Mouse (Mus musculus) hindbrain, embryonic 13.5 days (tissue): ENCODE results near the gene Mobp. TPM values are rescaled to one million over a fixed set of nuclear protein-coding genes. Genes with fewer than 3 reads are reported as not detected.
"Not testable (repeated sequence)": the region's sequence is repeated elsewhere in the genome, so short reads cannot be mapped to it uniquely, and the experiment has no call there.

ENCODE experiments used
- ATAC-seq: fragments of 200-750 bp; cut with Nextera tagmentation; 2 replicates; pipeline ENCODE4 v1.8.0; 2017; ENCODE audit warnings: moderate TSS enrichment; ENCODE audit not compliant: low FRiP score
- H3K27ac ChIP-seq: fragments of 300-500 bp; sonication (generic); 2 replicates; pipeline ENCODE4 v1.5.1; 2015; ENCODE audit warnings: inconsistent platforms, mild to moderate bottlenecking, moderate library complexity
- H3K27me3 ChIP-seq: fragments of 300-500 bp; sonication (generic); 2 replicates; pipeline ENCODE4 v1.6.1; 2015; ENCODE audit warnings: mild to moderate bottlenecking, inconsistent platforms
- H3K36me3 ChIP-seq: fragments of 300-500 bp; sonication (generic); 2 replicates; pipeline ENCODE4 v1.6.1; 2015; ENCODE audit warnings: mild to moderate bottlenecking, inconsistent platforms
- H3K4me1 ChIP-seq: fragments of 300-500 bp; sonication (generic); replicated peaks from 2 replicates; pipeline ENCODE4 v1.6.1; 2015; ENCODE audit warnings: inconsistent platforms
- H3K4me2 ChIP-seq: fragments of 300-500 bp; sonication (generic); 2 replicates; pipeline ENCODE4 v1.6.1; 2015; ENCODE audit warnings: inconsistent platforms, mild to moderate bottlenecking, moderate library complexity
- H3K4me3 ChIP-seq: fragments of 300-500 bp; sonication (generic); 2 replicates; pipeline ENCODE4 v1.5.1; 2015; ENCODE audit warnings: mild to moderate bottlenecking, inconsistent platforms
- H3K9ac ChIP-seq: fragments of 300-500 bp; sonication (generic); 2 replicates; pipeline ENCODE4 v1.6.1; 2015; ENCODE audit warnings: mild to moderate bottlenecking, inconsistent platforms
- H3K9me3 ChIP-seq: fragments of 300-500 bp; sonication (generic); 2 replicates; pipeline ENCODE4 v1.6.1; 2016; ENCODE audit warnings: inconsistent platforms
- WGBS: fragments of 180-500 bp; shearing (Covaris S2); methylation state at CpG from one replicate; pipeline ENCODE4 v1.1.7; 2015; 5-methylcytosine and 5-hydroxymethylcytosine counted together
- polyA plus RNA-seq: library from polyadenylated mRNA; unstranded; fragments of >200 nt; fragmentation: Nextera tagmentation; extraction: Ambion mirVana; gene quantifications from 2 replicates; pipeline ENCODE4 v1.2.1, GENCODE M21; 2015

Mobp gene
- not detected in 2 replicates for polyA plus RNA-seq

- Histone ChIP-seq H3K4me3 (no peak within 1 kb of the TSS), H3K27me3 (peaks cover 47% of the 10 kb centered on the region), H3K9me3 (no peaks in the 10 kb centered on the region), H3K9ac (no peak within 1 kb of the TSS), H3K4me2 (no peak within 1 kb of the TSS), H3K36me3 (no peaks in the 10 kb centered on the region), H3K27ac (no peak within 1 kb of the TSS), H3K4me1 (0 out of 2 replicates have a peak, but pooled peaks cover 5% of the 10 kb centered on the region)
- no peak for ATAC-seq
- WGBS, result 29% methylated on average over 11 of the region's 11 CpGs
These were observed at the start of gene Mobp for GRCm38 (mm10) chr9:120149222-120149828. TSS of gene Mobp (plus strand) at chr9:120149707.

DNA sequence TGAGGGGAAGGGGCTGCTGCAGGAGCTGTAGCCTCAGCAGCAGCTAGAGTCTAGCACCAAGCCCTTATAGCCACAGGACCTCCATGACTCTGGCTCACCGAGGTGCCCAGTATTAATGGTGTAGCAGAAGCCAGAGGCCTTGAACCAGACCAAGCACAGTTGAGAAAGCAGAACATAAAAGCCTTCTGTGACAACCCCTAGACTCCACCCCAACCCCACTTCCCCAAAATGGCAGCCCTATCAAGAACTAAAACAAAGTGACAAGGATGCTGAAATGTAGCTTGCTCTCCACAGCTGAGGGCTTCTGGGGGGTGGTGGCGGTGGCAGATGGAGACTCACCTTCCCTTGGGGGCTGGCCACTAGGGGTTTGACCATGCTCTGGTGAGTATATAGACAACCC is 48.3 kb upstream of the Mobp start:
- H3K27me3 ChIP-seq, result no peaks in the 10 kb centered on the region
- WGBS, result 100% methylated on average over 2 of the region's 2 CpGs

DNA sequence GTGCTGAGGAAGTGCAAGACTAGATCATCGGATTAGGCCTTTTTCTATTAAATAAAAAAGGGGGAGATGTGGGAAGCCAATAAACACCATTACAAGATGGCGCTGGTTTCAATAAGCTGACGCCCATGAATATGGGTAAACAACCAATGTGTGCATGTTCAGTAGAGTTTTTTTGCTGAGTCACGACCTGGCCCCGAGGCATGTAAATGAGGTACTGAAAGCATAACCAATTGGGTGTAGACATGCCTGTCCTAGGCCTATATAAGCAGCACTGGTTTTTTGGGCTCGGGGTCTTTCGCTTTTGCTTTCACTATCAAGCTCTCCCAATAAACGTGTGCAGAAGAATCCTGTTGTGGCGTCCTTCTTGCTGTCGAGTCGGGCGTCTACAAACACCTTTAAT is 40.6 kb upstream of the Mobp start:
- H3K4me1 ChIP-seq, H3K27me3 ChIP-seq, H3K9me3 ChIP-seq, ATAC-seq, H3K36me3 ChIP-seq, H3K4me3 ChIP-seq, H3K4me2 ChIP-seq, H3K27ac ChIP-seq, H3K9ac ChIP-seq: not testable (repeated sequence)
- 96% methylated on average over 12 of the region's 12 CpGs for WGBS

More for the DNA sequence above, 48.3 kb upstream of the Mobp start:
- Histone ChIP-seq H3K4me2 (no peak overlapping the region), H3K36me3 (no peaks in the 10 kb centered on the region), H3K4me3 (no peak overlapping the region), H3K9me3 (peaks cover 12% of the 10 kb centered on the region), H3K9ac (no peak overlapping the region), H3K4me1 (no peaks in the 10 kb centered on the region), H3K27ac (no peak overlapping the region)
- no peak for ATAC-seq

DNA sequence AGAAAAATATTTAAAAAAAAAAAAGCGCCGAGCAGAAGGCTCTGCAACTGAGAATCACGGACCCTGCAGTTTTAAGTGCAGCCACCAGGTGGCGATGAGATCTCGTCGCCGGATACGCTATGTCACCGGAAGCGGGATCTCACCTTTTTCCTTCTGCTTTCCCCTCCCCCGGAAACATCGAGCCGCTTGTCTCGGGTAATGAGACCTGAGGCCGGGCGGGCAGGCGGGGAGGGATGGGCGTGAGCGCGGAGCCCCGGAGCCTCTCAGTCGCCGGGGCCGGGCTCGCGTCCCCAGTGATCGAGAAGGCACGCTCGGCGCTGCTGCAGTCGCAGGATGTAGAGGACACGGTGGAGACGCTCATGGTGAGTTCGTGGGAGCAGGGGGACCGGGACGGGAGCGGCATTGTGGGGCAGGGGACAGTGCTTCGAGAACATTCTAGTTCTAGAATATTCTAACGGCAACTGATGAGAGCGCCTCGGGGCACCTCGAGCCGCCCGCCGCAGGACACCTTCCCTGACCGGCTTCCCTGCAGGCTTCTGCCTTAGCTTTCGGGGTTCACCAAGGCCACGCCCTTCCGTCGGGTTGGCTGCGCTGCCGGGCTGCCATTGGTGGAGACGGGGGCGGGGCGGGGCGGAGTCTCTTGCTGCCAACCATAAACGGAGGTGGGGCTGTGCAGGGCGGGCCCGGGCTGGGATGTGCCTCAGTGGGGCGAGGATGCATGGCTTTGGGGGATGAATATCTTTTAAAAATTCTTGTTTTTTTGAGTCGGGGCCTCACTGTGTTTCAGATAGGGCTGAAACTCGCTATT is 39.1 kb upstream of the Mobp start, which contains the start of gene Slc25a38:
TSS of gene Slc25a38 (plus strand) at position 164 of the 808 bp plus-strand sequence.
- Histone ChIP-seq H3K36me3 (no peaks in the 10 kb centered on the region), H3K27me3 (no peaks in the 10 kb centered on the region), H3K9me3 (no peaks in the 10 kb centered on the region), H3K4me2 (peak within 1 kb of the TSS; percentile 68), H3K27ac (peak within 1 kb of the TSS; percentile 97), H3K9ac (peak within 1 kb of the TSS; percentile 88), H3K4me1 (peaks cover 9% of the 10 kb centered on the region), H3K4me3 (peak within 1 kb of the TSS; percentile 81)
- ATAC-seq, result peak; percentile 98
- WGBS, result 1% methylated on average over 62 of the region's 62 CpGs

DNA sequence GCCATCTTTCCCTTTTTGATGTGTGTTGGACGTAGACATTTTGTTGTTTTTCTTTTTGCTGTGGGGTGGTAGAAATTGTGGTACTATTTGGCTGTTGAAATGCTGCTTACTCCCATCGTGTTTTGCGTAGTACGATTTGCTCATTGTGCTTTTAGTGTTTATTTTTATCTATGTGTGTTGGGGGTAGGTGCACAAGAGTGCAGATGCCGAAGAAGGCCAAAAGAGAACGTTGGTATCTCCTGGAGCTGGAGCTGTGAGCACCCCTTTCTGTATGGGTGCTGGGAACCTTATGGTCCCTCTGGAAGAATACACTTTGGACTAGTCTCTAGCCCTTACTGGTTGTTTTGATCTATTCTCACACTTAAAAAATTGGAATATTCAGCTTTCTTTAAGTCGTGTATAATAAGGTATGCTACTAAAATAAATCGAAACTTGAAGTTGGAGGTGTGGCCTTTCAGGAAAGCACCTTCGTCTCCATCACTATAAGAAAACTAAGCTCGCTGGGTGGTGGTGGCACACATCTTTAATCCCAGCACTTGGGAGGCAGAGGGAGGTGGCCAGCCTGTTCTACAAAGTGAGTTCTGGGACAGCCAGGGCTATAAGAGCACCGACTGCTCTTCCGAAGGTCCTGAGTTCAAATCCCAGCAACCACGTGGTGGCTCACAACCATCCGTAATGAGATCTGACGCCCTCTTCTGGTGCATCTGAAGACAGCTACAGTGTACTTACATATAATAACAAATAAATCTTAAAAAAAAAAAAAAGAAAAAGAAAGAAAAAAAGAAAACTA is 38.2 kb upstream of the Mobp start:
- Histone ChIP-seq H3K36me3 (peaks cover under 1% of the 10 kb centered on the region), H3K4me1 (peaks cover 9% of the 10 kb centered on the region), H3K9ac (peak overlapping the region; percentile 65), H3K4me3 (peak overlapping the region; percentile 81), H3K4me2 (peak overlapping the region; percentile 68), H3K9me3 (no peaks in the 10 kb centered on the region), H3K27ac (peak overlapping the region; percentile 97), H3K27me3 (no peaks in the 10 kb centered on the region)
- 84% methylated on average over 15 of the region's 15 CpGs for WGBS
- no peak for ATAC-seq

DNA sequence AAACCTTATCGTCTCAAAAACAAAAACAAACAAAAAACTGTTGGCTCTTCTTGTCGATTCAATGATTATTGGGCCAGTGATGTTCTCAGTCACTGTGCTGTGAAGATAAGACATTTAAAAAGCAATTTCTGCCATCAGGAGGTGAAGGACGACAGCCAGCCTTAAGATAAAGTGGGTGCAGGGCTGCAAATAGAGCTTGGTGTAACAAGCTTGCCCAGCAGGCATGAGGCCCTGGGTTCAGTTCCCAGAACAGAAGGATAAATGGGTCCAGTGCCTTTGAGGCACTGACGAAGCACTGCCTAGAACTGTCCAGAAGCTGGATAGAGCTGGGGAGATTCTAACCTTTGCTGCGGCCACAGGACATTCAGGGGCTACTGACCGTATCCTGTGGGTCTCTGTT is 37.0 kb upstream of the Mobp start:
- H3K27me3 ChIP-seq, result no peaks in the 10 kb centered on the region
- peaks cover 12% of the 10 kb centered on the region for H3K36me3 ChIP-seq
- H3K4me1 ChIP-seq, result peaks cover 9% of the 10 kb centered on the region
- no peak overlapping the region for H3K9ac ChIP-seq
- no peak overlapping the region for H3K4me3 ChIP-seq
- ATAC-seq, result no peak
- H3K4me2 ChIP-seq, result no peak overlapping the region
- WGBS, result 93% methylated on average over 6 of the region's 6 CpGs
- no peak overlapping the region for H3K27ac ChIP-seq
- no peaks in the 10 kb centered on the region for H3K9me3 ChIP-seq

DNA sequence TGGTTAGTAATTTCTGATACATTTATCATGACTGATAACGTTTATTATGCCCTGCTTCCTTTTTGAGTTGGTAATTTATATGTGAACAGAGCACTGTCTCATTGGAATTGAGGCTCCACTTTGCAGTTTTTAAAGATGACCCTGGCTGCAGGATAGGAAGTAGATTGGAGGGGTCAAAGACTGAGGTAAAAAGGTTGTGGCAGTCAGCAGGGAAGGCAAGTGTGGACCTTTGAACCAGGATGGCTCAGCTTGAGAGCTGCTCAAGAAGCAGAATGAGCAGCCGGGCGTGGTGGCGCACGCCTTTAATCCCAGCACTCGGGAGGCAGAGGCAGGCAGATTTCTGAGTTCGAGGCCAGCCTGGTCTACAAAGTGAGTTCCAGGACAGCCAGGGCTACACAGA is 36.1 kb upstream of the Mobp start:
- ATAC-seq, result no peak
- 91% methylated on average over 7 of the region's 7 CpGs for WGBS

GRCm38 (mm10) chr9:120114051-120114788 is 35.3 kb upstream of the Mobp start:
- ATAC-seq, result no peak
- Histone ChIP-seq H3K9me3 (no peaks in the 10 kb centered on the region), H3K4me1 (peaks cover 9% of the 10 kb centered on the region), H3K36me3 (peaks cover 27% of the 10 kb centered on the region), H3K4me2 (no peak overlapping the region), H3K4me3 (no peak overlapping the region), H3K9ac (no peak overlapping the region), H3K27ac (no peak overlapping the region), H3K27me3 (no peaks in the 10 kb centered on the region)
- 95% methylated on average over 17 of the region's 17 CpGs for WGBS

More for the DNA sequence above, 36.1 kb upstream of the Mobp start:
- peaks cover 9% of the 10 kb centered on the region for H3K4me1 ChIP-seq
- no peak overlapping the region for H3K9ac ChIP-seq
- H3K36me3 ChIP-seq, result peaks cover 22% of the 10 kb centered on the region
- H3K9me3 ChIP-seq, result no peaks in the 10 kb centered on the region
- H3K4me3 ChIP-seq, result no peak overlapping the region
- H3K4me2 ChIP-seq, result no peak overlapping the region
- no peak overlapping the region for H3K27ac ChIP-seq
- no peaks in the 10 kb centered on the region for H3K27me3 ChIP-seq

DNA sequence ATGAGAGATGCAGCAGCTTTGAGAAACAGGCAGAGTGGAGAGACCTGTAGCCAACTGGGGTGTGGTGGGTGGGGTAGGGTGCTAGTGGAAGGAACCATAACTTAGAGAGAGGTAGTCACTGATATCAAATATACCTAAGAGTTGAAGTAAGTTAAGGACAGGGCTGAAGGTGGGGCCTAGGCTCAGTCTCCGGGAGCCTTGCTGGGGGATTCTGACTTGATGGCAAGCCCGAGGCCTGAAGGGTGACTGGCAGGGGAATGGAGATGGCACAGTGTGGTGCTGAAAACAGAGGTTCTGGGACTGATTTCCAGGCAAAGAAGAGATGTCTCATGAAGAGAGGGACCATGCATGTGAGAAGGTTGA is 34.7 kb upstream of the Mobp start:
- Histone ChIP-seq H3K4me1 (peaks cover 9% of the 10 kb centered on the region), H3K9me3 (no peaks in the 10 kb centered on the region), H3K4me3 (no peak overlapping the region), H3K9ac (0 out of 2 replicates have a peak overlapping the region, but pooled peaks have one; percentile 35), H3K27ac (no peak overlapping the region), H3K4me2 (no peak overlapping the region), H3K27me3 (no peaks in the 10 kb centered on the region), H3K36me3 (peaks cover 33% of the 10 kb centered on the region)
- WGBS, result 85% methylated on average over 2 of the region's 2 CpGs
- no peak for ATAC-seq

- peaks cover 9% of the 10 kb centered on the region for H3K4me1 ChIP-seq
- H3K9ac ChIP-seq, result no peak overlapping the region
- peaks cover 41% of the 10 kb centered on the region for H3K36me3 ChIP-seq
- H3K4me3 ChIP-seq, result no peak overlapping the region
- no peak overlapping the region for H3K4me2 ChIP-seq
- no peaks in the 10 kb centered on the region for H3K27me3 ChIP-seq
- H3K9me3 ChIP-seq, result no peaks in the 10 kb centered on the region
- ATAC-seq, result no peak
- WGBS, result 77% methylated on average over 5 of the region's 5 CpGs
- H3K27ac ChIP-seq, result no peak overlapping the region
These were observed 33.9 kb upstream of the Mobp start for GRCm38 (mm10) chr9:120115580-120115979.

DNA sequence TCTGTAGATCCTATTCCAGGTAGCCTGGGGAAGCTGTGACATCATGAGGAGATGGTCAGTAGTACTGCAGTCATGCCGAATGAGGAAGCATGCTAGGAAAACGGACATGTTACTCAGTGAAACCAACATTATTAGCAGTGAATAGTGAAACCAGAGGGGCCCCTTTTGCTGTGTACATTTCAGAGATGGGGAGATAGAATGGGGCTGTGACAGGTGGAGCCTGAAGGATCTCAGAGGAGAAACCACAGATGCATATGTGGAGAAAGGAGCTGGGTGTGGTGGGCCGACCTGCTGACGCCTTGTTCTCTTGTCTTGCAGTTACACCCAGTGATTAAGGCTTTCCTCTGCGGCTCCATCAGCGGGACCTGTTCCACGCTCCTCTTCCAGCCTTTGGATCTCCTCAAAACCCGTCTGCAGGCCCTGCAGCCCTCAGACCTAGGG is 33.3 kb upstream of the Mobp start:
- Histone ChIP-seq H3K9me3 (no peaks in the 10 kb centered on the region), H3K36me3 (peaks cover 47% of the 10 kb centered on the region), H3K4me3 (no peak overlapping the region), H3K27ac (no peak overlapping the region), H3K27me3 (no peaks in the 10 kb centered on the region), H3K4me1 (peaks cover 4% of the 10 kb centered on the region), H3K4me2 (no peak overlapping the region), H3K9ac (no peak overlapping the region)
- no peak for ATAC-seq
- 88% methylated on average over 8 of the region's 8 CpGs for WGBS

DNA sequence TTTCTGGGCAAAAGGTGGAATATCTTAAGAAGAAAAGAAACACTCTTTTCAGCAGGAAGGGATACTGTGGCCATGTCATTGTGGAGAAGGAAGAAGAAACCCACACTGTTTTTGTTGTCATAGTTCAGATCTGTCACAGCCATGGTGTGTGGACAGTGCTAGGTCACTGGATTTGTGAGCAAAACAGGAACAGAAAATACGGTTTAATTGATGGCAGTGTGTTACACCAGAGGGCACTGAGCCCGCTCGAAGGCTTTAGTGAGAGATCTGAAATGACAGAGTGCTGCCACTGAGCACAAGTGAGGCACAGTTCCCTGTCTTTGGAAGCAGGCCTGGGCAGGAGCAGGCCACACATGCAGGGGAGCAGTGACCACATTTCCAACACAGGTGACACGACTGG is 31.3 kb upstream of the Mobp start:
- Histone ChIP-seq H3K9me3 (no peaks in the 10 kb centered on the region), H3K27me3 (no peaks in the 10 kb centered on the region), H3K9ac (no peak overlapping the region), H3K4me1 (no peaks in the 10 kb centered on the region), H3K27ac (no peak overlapping the region), H3K4me3 (no peak overlapping the region), H3K36me3 (peaks cover 63% of the 10 kb centered on the region), H3K4me2 (no peak overlapping the region)
- 94% methylated on average over 4 of the region's 4 CpGs for WGBS
- no peak for ATAC-seq
